Mouse (Mus musculus): Measurements from ENCODE around the gene Cdk5rap2. TPM values are rescaled to one million over a fixed set of nuclear protein-coding genes. Genes with fewer than 3 reads are reported as not detected.

Gene Cdk5rap2
- total RNA-seq, 2 experiments from 2014 or later = 7.2 to 7.6 TPM

DNA sequence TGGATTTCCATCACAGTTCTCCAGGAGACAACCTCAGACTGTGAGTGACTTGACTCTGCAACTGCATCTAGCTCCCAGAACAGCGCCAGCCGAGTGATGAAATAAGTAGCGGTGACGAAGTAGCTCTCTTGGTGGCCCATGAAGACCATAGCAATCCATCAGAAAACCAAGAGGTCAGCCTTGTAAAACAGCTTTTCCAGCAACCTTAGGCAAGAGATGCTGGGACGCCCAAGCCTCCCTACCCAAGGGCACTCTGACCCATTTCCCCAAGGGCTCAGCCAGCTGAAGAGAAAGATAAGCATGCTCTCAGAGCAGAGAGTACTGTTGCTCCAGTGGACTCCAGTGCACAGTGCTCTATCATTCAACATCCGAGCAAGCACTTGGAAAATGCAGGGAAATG is 77.3 kb downstream of the Cdk5rap2 start:
- no peak overlapping the region for H3K4me3 ChIP-seq
- intact Hi-C loops (cut with DNase I) = no loop called here
- no peak for TF ChIP-seq CTCF (IDR thresholded peaks at IDR 0.05)

DNA sequence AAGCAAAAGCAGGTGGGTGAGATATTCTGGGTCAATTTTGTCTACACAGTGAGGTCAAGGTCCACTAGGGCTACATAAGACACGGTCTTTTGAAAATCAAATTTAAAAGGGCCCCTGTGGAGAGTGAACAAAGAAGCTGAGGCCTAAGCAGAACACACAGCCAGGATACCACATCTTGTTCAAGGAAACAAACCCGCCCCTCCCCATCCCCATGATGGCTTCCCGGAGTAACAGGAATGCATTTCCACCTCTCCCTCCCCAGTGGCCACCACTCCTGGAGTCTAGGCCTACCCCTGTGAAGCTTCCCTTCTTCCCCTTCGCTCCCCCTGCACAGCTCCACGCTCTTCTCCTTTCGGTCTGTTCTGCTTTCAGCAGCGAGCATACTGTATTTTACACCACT is 77.7 kb downstream of the Cdk5rap2 start:
- no peak overlapping the region for H3K4me3 ChIP-seq
- H3K27ac ChIP-seq = no peak overlapping the region
- TF ChIP-seq CTCF (IDR thresholded peaks at IDR 0.05) = no peak
- DNase-seq = no peak
- intact Hi-C loops (cut with DNase I) = no loop called here

More for the DNA sequence above, 77.3 kb downstream of the Cdk5rap2 start:
- no peak for DNase-seq
- H3K27ac ChIP-seq = no peak overlapping the region

DNA sequence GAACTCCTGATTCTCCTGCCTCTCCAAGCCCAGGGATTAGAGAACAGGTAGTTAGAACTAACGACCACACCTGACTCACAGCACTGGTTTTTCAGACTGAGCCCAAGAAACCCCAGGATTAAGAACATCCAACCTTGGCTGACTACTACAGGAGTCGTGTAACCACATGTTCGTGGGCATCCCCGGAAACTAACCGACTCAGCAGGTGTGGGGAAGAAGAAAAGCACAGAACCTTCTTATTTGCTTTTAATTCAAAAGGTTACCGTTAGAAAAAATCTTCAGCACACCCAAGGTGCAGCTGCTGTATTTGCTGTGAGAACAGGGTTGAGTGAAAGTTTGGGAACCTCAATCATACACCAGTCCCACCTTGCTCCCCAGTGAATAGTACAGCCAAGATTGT is 79.1 kb downstream of the Cdk5rap2 start:
- DNase-seq = no peak
- TF ChIP-seq CTCF (IDR thresholded peaks at IDR 0.05) = no peak
- intact Hi-C loops (cut with DNase I) = no loop called here

DNA sequence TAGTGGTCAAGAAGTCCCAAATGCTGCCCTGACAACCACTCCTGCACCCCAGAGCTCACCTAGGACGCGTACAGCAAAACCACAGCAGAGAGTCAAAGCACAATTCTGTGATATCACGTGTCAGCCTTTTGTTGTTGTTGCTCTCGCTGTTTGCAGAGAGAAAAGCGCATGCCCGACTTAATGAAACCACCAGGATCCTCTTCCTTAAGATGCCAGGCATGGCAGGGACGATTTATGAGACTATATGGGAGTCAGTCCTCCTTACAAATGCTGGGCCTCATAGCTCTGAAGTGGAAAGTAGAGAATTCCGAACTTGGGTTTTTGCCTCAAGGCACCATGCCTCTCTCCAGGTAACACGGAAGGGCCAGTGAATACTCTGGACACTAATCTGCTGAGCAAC is 82.2 kb downstream of the Cdk5rap2 start:
- no peak for TF ChIP-seq CTCF (IDR thresholded peaks at IDR 0.05)
- no peak for DNase-seq
- Histone ChIP-seq H3K4me3 (no peak overlapping the region), H3K27ac (no peak overlapping the region)
- intact Hi-C loops (cut with DNase I) = no loop called here

More for the DNA sequence above, 79.1 kb downstream of the Cdk5rap2 start:
- Histone ChIP-seq H3K4me3 (no peak overlapping the region), H3K27ac (no peak overlapping the region)

DNA sequence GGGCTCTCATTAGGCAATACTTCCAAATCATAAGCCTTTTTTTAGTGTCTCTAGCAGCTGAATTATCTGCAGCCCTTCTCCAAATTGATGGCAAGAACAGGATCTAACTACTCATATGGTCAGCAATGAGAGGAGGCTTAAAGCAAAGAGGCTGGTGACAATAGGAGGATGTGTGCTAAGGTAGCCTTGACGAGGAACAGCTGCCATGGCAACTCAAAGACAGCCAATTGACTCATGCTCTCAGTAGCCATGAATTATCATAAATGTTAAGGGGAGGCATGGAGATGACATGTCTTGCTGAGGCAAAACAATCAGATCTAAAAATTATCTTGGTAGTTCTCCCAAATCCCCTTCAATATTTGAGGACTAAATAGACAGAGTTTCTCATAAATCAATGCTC is 82.8 kb downstream of the Cdk5rap2 start:
- Histone ChIP-seq H3K27ac (no peak overlapping the region), H3K4me3 (no peak overlapping the region)
- TF ChIP-seq CTCF (IDR thresholded peaks at IDR 0.05) = no peak
- intact Hi-C loops (cut with DNase I) = no loop called here
- DNase-seq = no peak

DNA sequence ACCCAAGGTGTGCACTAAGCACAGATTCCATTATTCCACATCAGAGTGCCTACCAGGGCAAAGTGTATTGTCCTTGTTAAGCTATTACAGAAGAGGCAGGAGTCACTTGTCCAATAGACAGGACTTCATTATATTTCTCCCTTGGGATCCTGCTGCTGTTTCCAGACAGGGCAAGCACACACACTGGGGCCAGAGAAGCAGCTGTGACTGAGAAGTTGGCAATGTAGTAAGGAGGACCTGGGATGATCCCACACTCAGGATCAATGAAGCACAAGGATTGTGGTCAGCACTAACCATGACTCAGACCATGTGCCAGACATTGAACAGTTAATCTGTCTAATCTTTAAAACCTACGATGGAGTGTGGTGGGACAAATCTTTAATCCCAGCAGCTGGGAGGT is 88.7 kb downstream of the Cdk5rap2 start:
- intact Hi-C loops (cut with DNase I) = no loop called here
- Histone ChIP-seq H3K4me3 (no peak overlapping the region), H3K27ac (no peak overlapping the region)
- no peak for TF ChIP-seq CTCF (IDR thresholded peaks at IDR 0.05)
- no peak for DNase-seq

DNA sequence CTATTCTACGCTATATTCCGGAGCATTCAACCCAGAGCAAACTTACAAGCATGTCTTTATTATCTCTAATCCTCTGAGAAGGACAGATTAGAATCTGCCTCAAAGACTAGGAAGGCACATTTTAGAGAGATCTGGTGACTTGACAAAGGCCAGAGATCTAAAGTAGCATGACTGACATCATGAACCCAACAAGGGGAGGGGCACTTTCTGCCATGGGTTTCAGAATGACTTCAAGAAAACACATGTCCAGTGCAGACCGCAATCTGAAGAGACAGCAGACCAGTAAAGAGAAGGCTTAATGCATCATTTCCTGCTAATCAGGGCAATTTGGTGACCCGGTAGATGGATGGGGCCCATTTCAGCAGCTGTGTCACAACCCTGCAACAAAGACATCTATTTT is 98.1 kb downstream of the Cdk5rap2 start:
- no peak overlapping the region for H3K4me3 ChIP-seq
- intact Hi-C loops (cut with DNase I) = no loop called here
- no peak for TF ChIP-seq CTCF (IDR thresholded peaks at IDR 0.05)
- no peak overlapping the region for H3K27ac ChIP-seq
- no peak for DNase-seq

DNA sequence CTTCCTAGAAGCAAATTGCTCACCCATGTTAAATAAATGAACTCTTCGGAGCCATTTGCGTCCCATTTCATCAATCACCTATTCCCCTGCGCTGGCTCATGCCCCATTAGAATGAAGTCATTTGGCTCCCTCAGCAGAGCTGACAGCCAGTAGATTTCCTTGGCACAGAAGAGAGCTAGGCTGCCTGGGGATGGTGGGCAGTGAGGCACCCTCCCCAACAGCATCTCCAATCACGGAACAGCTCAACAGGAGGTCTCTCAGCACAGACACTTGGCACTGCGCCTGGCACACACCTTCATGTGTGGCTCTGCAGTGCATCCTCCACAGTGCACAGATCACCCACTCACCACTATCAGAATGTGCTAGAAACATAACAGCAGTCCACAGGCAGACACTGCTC is 98.7 kb downstream of the Cdk5rap2 start:
- no peak for TF ChIP-seq CTCF (IDR thresholded peaks at IDR 0.05)
- H3K4me3 ChIP-seq = no peak overlapping the region
- intact Hi-C loops (cut with DNase I) = no loop called here

DNA sequence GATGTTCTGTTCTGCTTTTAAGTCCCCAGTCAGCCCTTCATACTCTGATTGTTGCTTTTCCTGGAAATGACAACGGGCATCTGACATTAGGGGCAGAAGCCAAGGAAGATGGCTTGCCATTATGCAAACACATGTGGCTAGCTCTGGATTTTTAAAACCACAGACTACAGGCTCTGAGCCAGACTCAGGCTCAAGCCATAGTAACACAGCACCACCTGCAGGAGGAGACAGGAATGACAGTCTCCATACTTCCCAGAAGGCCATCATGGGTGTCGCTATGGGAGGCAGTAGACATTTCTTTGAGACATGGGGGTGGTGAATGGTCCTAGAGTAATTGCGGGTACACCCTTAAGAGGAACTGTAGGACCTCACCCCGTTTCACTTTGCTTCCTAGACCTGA is 103.0 kb downstream of the Cdk5rap2 start:
- peak; percentile 93 for TF ChIP-seq CTCF (IDR thresholded peaks at IDR 0.05)
- intact Hi-C loops (cut with DNase I) = loop anchor here (2.0 to 10.0 kb wide), 2 partner anchors 42 to 1112 kb away; no protein-coding TSS in a partner anchor
- H3K4me3 ChIP-seq = no peak overlapping the region
- peak; percentile 68 for DNase-seq
- H3K27ac ChIP-seq = no peak overlapping the region

More for the DNA sequence above, 98.7 kb downstream of the Cdk5rap2 start:
- DNase-seq = peak; percentile 32
- H3K27ac ChIP-seq = no peak overlapping the region

DNA sequence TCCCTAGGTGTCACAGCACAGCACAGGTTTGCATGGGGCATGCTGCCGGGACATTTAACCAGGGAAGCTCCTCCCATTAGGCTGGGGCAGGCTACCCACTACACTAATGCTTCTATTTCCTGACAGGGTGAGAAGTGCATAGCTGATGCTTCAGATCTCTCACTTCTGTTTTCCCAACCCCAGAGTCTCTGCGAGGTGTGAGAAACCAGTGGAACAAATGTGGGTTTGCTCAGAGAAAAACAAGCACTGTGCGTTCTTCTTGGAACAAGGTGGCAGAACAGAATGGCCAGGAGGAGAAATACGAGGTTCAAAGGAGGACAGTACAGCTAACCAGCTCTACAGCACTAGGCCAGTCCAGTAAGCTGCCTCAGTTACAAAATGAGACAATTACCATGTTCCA is 106.4 kb downstream of the Cdk5rap2 start:
- intact Hi-C loops (cut with DNase I) = loop anchor here (10.0 kb wide), 1 partner anchor 1109 kb away; no protein-coding TSS in a partner anchor
- no peak for DNase-seq
- TF ChIP-seq CTCF (IDR thresholded peaks at IDR 0.05) = no peak
- H3K27ac ChIP-seq = no peak overlapping the region
- no peak overlapping the region for H3K4me3 ChIP-seq

DNA sequence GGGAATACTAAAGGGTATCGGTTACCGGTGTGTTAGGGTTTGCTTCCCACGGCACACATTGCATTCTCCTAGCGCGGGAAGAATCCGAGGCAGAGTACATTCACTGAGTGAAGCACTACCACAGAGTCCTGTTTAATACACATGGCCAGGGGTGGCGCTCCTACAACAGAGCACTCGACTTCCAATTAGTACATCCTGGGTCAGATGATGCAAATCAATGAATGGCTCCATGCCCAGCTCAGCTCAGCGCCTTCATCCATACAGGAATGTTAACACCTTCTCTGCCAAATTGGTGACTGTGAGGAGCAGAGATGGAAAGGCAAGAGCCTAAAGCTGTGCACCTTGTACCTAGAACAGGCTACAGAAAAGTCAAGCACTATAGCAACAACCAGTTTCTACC is 109.1 kb downstream of the Cdk5rap2 start:
- intact Hi-C loops (cut with DNase I) = loop anchor here (10.0 kb wide), 1 partner anchor 1106 kb away; no protein-coding TSS in a partner anchor
- no peak for TF ChIP-seq CTCF (IDR thresholded peaks at IDR 0.05)
- DNase-seq = no peak
- H3K27ac ChIP-seq = no peak overlapping the region
- no peak overlapping the region for H3K4me3 ChIP-seq

DNA sequence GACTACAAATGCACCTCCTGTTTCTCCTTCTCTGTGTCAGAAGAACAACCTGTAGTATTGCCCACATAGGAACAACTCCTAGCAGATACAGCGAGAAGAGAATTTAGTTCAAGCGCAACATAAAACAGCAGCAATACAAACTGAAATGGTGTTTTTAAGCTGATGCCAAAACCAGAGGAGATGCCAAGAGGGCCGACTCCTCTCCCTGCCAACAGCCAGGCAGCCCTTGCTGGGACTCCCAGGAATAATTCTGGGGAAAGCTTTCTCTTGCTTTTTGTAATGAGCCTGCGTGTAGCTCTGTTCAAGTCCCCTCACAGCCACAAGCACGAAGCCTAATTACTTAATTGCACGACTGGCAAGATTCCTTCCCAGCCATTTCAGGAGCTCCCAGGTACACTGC is 120.9 kb downstream of the Cdk5rap2 start:
- no peak for TF ChIP-seq CTCF (IDR thresholded peaks at IDR 0.05)
- no peak overlapping the region for H3K27ac ChIP-seq

DNA sequence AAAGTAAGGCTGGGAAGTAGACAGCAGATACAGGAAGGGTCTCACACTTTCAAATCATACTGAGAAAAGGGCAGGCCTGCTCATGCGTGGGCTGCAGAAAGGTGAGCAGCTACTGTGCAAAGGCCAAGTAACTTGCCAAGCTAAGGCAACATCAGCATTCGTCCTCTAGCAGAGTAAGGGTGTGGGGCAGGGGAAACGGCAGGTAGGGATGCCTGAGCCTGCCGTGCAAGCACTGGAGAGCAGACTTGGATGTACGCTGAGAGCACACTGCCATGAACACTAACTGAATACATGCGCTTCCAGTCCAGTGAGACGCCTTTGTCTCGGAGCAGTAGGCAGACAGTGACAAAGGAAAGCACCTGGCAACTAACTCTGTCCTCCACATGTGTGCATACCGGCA is 127.1 kb downstream of the Cdk5rap2 start:
- no peak for TF ChIP-seq CTCF (IDR thresholded peaks at IDR 0.05)
- Histone ChIP-seq H3K4me3 (no peak overlapping the region), H3K27ac (no peak overlapping the region)
- no peak for DNase-seq
- intact Hi-C loops (cut with DNase I) = no loop called here

More for the DNA sequence above, 120.9 kb downstream of the Cdk5rap2 start:
- H3K4me3 ChIP-seq = no peak overlapping the region
- no peak for DNase-seq
- intact Hi-C loops (cut with DNase I) = no loop called here

DNA sequence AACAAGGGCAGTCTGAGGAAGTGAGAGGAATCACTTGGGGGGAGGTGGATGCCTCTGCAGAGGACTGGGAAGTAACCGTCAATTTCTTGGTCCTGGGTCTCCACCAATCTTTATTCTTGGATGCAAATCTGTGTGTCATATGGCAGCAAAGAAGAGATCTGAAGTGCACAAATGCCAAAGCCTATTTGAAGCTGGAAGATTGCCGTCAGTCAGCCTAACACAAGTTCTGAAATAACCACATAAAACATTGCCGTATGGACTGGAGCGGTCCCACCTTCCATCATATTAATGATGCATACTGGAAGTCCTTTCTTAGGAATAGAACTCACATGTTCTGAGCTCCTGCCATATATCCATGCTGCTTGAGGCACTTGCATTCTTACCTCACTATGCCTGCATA is 131.4 kb downstream of the Cdk5rap2 start:
- Histone ChIP-seq H3K4me3 (no peak overlapping the region), H3K27ac (no peak overlapping the region)
- DNase-seq = no peak
- intact Hi-C loops (cut with DNase I) = no loop called here
- no peak for TF ChIP-seq CTCF (IDR thresholded peaks at IDR 0.05)
